Mouse (Mus musculus): ENCODE data around the gene Vasn. TPM values are rescaled to one million over a fixed set of nuclear protein-coding genes. Genes with fewer than 3 reads are reported as not detected.
"Not testable (repeated sequence)": the region's sequence is repeated elsewhere in the genome, so short reads cannot be mapped to it uniquely, and the experiment has no call there.

Gene Vasn
- total RNA-seq, 2 experiments from 2014 or later: 4.8 to 6.0 TPM

GRCm38 (mm10) chr16:4689371-4689770 is 49.6 kb downstream of the Vasn start:
- DNase-seq; H3K27ac ChIP-seq; intact Hi-C loops (cut with DNase I); H3K4me3 ChIP-seq: not testable (repeated sequence)
- peak; percentile 33; the same call in 1 of the 2 replicates for TF ChIP-seq CTCF (IDR thresholded peaks at IDR 0.05)

Other genes starting within 250 kb of the Vasn start
- gene Adcy9, start 219.4 kb upstream of the Vasn start, total RNA-seq (2021): 10 to 100 TPM; 33.2 to 52.2 TPM
- 1,000 to 10,000 TPM; 1,026 to 1,225 TPM for gene Srl, start 98.1 kb upstream of the Vasn start, total RNA-seq (2021)
- 1 to 10 TPM; 3.0 to 5.1 TPM for gene Tfap4, start 80.1 kb upstream of the Vasn start, total RNA-seq (2021)
- 1 to 10 TPM; 5.2 to 6.9 TPM for gene Glis2, start 45.2 kb upstream of the Vasn start, total RNA-seq (2021)
- gene Pam16, start 15.0 kb upstream of the Vasn start, total RNA-seq (2021): 100 to 1,000 TPM in 1 of 2 experiments, 10 to 100 TPM in 1; 97.4 to 112 TPM
- gene Dnaja3, start within 50 bp of the Vasn start, total RNA-seq (2021): 100 to 1,000 TPM in 1 of 2 experiments, 10 to 100 TPM in 1; 86.4 to 110 TPM
- 10 to 100 TPM; 12.1 to 13.6 TPM for gene Coro7, start 39.8 kb downstream of the Vasn start, total RNA-seq (2021)
- gene Nmral1, start 79.4 kb downstream of the Vasn start, total RNA-seq (2021): 1 to 10 TPM; 2.6 to 3.7 TPM
- 10 to 100 TPM; 35.4 to 43.6 TPM for gene Hmox2, start 86.4 kb downstream of the Vasn start, total RNA-seq (2021)
- gene Cdip1, start 150.4 kb downstream of the Vasn start, total RNA-seq (2021): 10 to 100 TPM; 69.3 to 82.9 TPM
- not detected for gene 4930562C15Rik, start 195.5 kb downstream of the Vasn start, total RNA-seq (2021)
- gene Ubald1, start 240.4 kb downstream of the Vasn start, total RNA-seq (2021): 10 to 100 TPM; 30.3 to 44.8 TPM
- gene Mgrn1, start 246.3 kb downstream of the Vasn start, total RNA-seq (2021): 10 to 100 TPM; 53.5 to 66.1 TPM

Data from gastrocnemius, adult 2 months (tissue).